In genomic region chr15:78170708-78171107, GRCm38 (mm10) we compare ENCODE assay signal across 22 mouse cellular contexts. TPM values are rescaled to one million over a fixed set of nuclear protein-coding genes. Genes with fewer than 3 reads are reported as not detected.
DNase-seq lines count a peak whose midpoint lies in the region; ATAC-seq and TF ChIP-seq lines count a peak whose summit lies in the region.
"Had no signal": no experiment of that assay in that cellular context is flagged by ENCODE, and none has a peak within 500 bp of the region (broad histone marks: within the 10 kb centered on the region; RNA-seq: fewer than 3 reads in every experiment).

No protein-coding gene starts in this region.

- H3K27me3 ChIP-seq in spleen, adult 2 months (ENCODE audit: control insufficient read depth, insufficient read depth, low read length), result no peaks in the 10 kb centered on the region
- no peaks in the 10 kb centered on the region for H3K27me3 ChIP-seq in midbrain, postnatal 0 days (ENCODE audit: insufficient read depth, low read length)
- H3K27me3 ChIP-seq: embryonic facial prominence, embryonic 13.5 days; hindbrain, embryonic 15.5 days; liver, embryonic 13.5 days; midbrain, embryonic 15.5 days; neural tube, embryonic 15.5 days had no signal

- peak overlapping the region; percentile 40; the same call in 1 of the 2 replicates for H3K4me3 ChIP-seq in spleen, adult 2 months (ENCODE audit: extremely low read depth, insufficient read depth, insufficient read length)
- H3K4me3 ChIP-seq in midbrain, postnatal 0 days (ENCODE audit: low read depth, low read length), result no peak overlapping the region
- H3K4me3 ChIP-seq: embryonic facial prominence, embryonic 13.5 days; hindbrain, embryonic 15.5 days; layer of hippocampus, adult 2 months; liver, embryonic 13.5 days; midbrain, embryonic 15.5 days; neural tube, embryonic 15.5 days had no signal

- no peak for TF ChIP-seq CTCF in spleen, adult 2 months (IDR thresholded peaks at IDR 0.05; ENCODE audit: extremely low read depth, insufficient read depth, insufficient read length, insufficient replicate concordance)
- no peak for TF ChIP-seq CTCF in midbrain, postnatal 0 days (IDR thresholded peaks at IDR 0.05)

- peaks cover 24% of the 10 kb centered on the region for H3K4me1 ChIP-seq in spleen, adult 2 months (ENCODE audit: control insufficient read depth, insufficient read depth, insufficient read length)
- H3K4me1 ChIP-seq in midbrain, postnatal 0 days (ENCODE audit: insufficient read depth, low read length), result peaks cover 19% of the 10 kb centered on the region; the same call in 1 of the 2 replicates

- H3K36me3 ChIP-seq in spleen, adult 2 months (ENCODE audit: control insufficient read depth, insufficient read depth, low read length), result no peaks in the 10 kb centered on the region; the same call in 1 of the 2 replicates
- H3K36me3 ChIP-seq in midbrain, postnatal 0 days (ENCODE audit: insufficient read depth, low read length), result 0 out of 2 replicates have a peak, but pooled peaks cover 3% of the 10 kb centered on the region
- H3K36me3 ChIP-seq: hindbrain, embryonic 15.5 days; liver, embryonic 13.5 days; midbrain, embryonic 15.5 days had no signal

- TF ChIP-seq POLR2A in spleen, adult 2 months (IDR thresholded peaks at IDR 0.05; ENCODE audit: low read depth, low read length), result peak; percentile 42

- peak; percentile 21 for ATAC-seq in CD4-positive, CD25-positive, alpha-beta regulatory T cell, adult 4 months
- ATAC-seq in midbrain, postnatal 0 days (ENCODE audit: low FRiP score), result no peak
- ATAC-seq: midbrain, embryonic 15.5 days had no signal

- peak; percentile 74 for DNase-seq in T-cell, adult 2 months (ENCODE audit: low spot score)
- peak; percentile 49 to 86 for DNase-seq in spleen, adult 2 months (ENCODE audit: low read depth in 1 of 2, low spot score in 2 of 2)
- DNase-seq in thymus, postnatal 14 days, result peak; percentile 76
- DNase-seq in frontal cortex, adult 2 months (ENCODE audit: extremely low spot score in 1 of 2, low spot score in 1 of 2), result no peak
- DNase-seq in layer of hippocampus, adult 9-11 months, result no peak
- DNase-seq in midbrain, postnatal 0 days (ENCODE audit: low spot score), result no peak
- DNase-seq: cerebellum, adult 18-20 months; liver, embryonic 13.5 days; lung, postnatal 10 days had no signal

- no peak overlapping the region for H3K9ac ChIP-seq in midbrain, postnatal 0 days (replicated peaks; ENCODE audit: low read length, poor library complexity, severe bottlenecking)
- H3K9ac ChIP-seq: hindbrain, embryonic 15.5 days; liver, embryonic 13.5 days; midbrain, embryonic 15.5 days; neural tube, embryonic 15.5 days had no signal

- H3K4me2 ChIP-seq in midbrain, postnatal 0 days (ENCODE audit: low read depth, low read length, poor library complexity, severe bottlenecking), result no peak overlapping the region
- H3K4me2 ChIP-seq: embryonic facial prominence, embryonic 13.5 days; hindbrain, embryonic 15.5 days; liver, embryonic 13.5 days; midbrain, embryonic 15.5 days; neural tube, embryonic 15.5 days had no signal

- WGBS in spleen, adult 2 months, result 56% methylated on average over 15 of the region's 15 CpGs
- 92% methylated on average over 15 of the region's 15 CpGs for WGBS in midbrain, postnatal 0 days

- H3K27ac ChIP-seq in spleen, adult 2 months (ENCODE audit: insufficient read depth, low read length), result peak overlapping the region; percentile 82
- H3K27ac ChIP-seq in midbrain, postnatal 0 days (ENCODE audit: low read depth, low read length), result no peak overlapping the region
- H3K27ac ChIP-seq: embryonic facial prominence, embryonic 13.5 days; hindbrain, embryonic 15.5 days; layer of hippocampus, adult 2 months; liver, embryonic 13.5 days; midbrain, embryonic 15.5 days; neural tube, embryonic 15.5 days; stomach, postnatal 0 days had no signal

- no peaks in the 10 kb centered on the region for H3K9me3 ChIP-seq in midbrain, postnatal 0 days (ENCODE audit: low read length)
- H3K9me3 ChIP-seq: embryonic facial prominence, embryonic 13.5 days; G1E; hindbrain, embryonic 15.5 days; liver, embryonic 13.5 days; midbrain, embryonic 15.5 days; neural tube, embryonic 15.5 days had no signal

RNA-seq across cellular contexts. Expression of gene Ift27, which starts 3.2 kb away (rescaled TPM):
- 10 to 100 TPM; 56.6 to 59.4 TPM for polyA plus RNA-seq in CD4-positive, CD25-positive, alpha-beta regulatory T cell, adult 4 months (2017; shearing (Covaris generic))
- polyA plus RNA-seq in spleen, adult 2 months (2012; rRNA removed), result 27.5 and 46.2 TPM in 2 replicates
- 30.2 and 35.4 TPM in 2 replicates for polyA plus RNA-seq in frontal cortex, adult 2 months (2012; rRNA removed)
- 29.5 and 37.3 TPM in 2 replicates for total RNA-seq in midbrain, postnatal 0 days (2014; rRNA removed)
- polyA plus RNA-seq in midbrain, postnatal 0 days (2015; fragmentation: Nextera tagmentation; extraction: Ambion mirVana), result 116 and 120 TPM in 2 replicates

RNA-seq across cellular contexts. Expression of gene Pvalb, which starts 35.5 kb away (rescaled TPM):
- not detected for polyA plus RNA-seq in CD4-positive, CD25-positive, alpha-beta regulatory T cell, adult 4 months (2017; shearing (Covaris generic))
- polyA plus RNA-seq in spleen, adult 2 months (2012; rRNA removed), result not detected in 2 replicates
- 36.5 and 62.8 TPM in 2 replicates for polyA plus RNA-seq in frontal cortex, adult 2 months (2012; rRNA removed)
- 0.61 and 3.6 TPM in 2 replicates for total RNA-seq in midbrain, postnatal 0 days (2014; rRNA removed)
- 1.9 and 3.3 TPM in 2 replicates for polyA plus RNA-seq in midbrain, postnatal 0 days (2015; fragmentation: Nextera tagmentation; extraction: Ambion mirVana)
- total RNA-seq: common myeloid progenitor, adult 5-6 weeks; G1E had no signal
- polyA plus RNA-seq: embryonic facial prominence, embryonic 13.5 days; forebrain, embryonic 11.5 days; G1E; kidney, embryonic 14.5 days; liver, embryonic 13.5 days; stomach, postnatal 0 days had no signal

RNA-seq across cellular contexts. Expression of gene Cacng2, which starts 50.9 kb away (rescaled TPM):
- not detected for polyA plus RNA-seq in CD4-positive, CD25-positive, alpha-beta regulatory T cell, adult 4 months (2017; shearing (Covaris generic))
- not detected in 2 replicates for polyA plus RNA-seq in spleen, adult 2 months (2012; rRNA removed)
- polyA plus RNA-seq in frontal cortex, adult 2 months (2012; rRNA removed), result 20.4 and 23.8 TPM in 2 replicates
- total RNA-seq in midbrain, postnatal 0 days (2014; rRNA removed), result 22.3 and 22.6 TPM in 2 replicates
- polyA plus RNA-seq in midbrain, postnatal 0 days (2015; fragmentation: Nextera tagmentation; extraction: Ambion mirVana), result 15.7 and 16.7 TPM in 2 replicates
- total RNA-seq: common myeloid progenitor, adult 5-6 weeks; heart, adult 18-20 months had no signal
- polyA plus RNA-seq: G1E; heart, postnatal 0 days; kidney, embryonic 14.5 days; liver, embryonic 13.5 days had no signal

Comparison
In these comparisons a context has a peak if more than half of its experiments do, and no peak if none do; other contexts are left out.
1. DNase-seq: peak in T-cell, adult 2 months (single experiment), spleen, adult 2 months (2 of 2) and thymus, postnatal 14 days (single experiment); none in frontal cortex, adult 2 months (0 of 2), layer of hippocampus, adult 9-11 months (single experiment) and midbrain, postnatal 0 days (single experiment).
2. RNA of gene Cacng2, which starts 50.9 kb away (polyA plus RNA-seq): 20.4 to 23.8 TPM in frontal cortex, adult 2 months and 15.7 to 16.7 TPM in midbrain, postnatal 0 days; not detected in CD4-positive, CD25-positive, alpha-beta regulatory T cell, adult 4 months and not detected in spleen, adult 2 months; every median in the first group is over 10 times any median in the second.